Mouse (Mus musculus): ENCODE measurements around the gene Zfp365. TPM values are rescaled to one million over a fixed set of nuclear protein-coding genes. Genes with fewer than 3 reads are reported as not detected.

Gene Zfp365
- polyA plus RNA-seq, 1 experiment from 2014 or later = 1.5 TPM

DNA sequence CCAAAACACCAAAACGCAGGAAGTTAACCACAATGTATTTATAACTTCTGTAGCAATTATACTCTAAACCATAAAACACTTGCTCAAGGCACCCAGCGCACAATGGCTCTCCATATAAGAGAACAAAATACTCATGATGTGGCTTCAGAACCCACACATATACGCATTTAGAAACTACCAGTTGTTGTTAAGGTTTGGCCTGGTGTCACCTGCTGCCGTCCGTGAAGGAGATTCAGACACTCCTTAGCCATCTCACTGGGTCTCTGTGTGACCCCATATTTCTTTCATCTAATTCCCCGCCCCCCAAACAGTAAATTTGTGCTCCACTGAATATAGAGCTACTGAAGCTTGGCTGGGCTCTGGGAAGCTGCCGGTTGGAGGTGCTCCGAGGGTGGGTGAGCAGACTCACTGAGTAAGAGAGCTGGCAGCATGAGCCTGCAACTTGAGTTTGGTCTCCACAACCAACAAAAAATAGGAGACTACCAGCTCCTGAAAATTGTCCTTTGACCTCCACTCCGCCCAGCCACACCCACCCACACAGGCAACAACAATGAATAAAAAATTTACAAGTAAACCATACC lies 14.0 kb downstream of the Zfp365 start:
- Histone ChIP-seq H3K27me3 (ENCODE audit: control insufficient read depth, insufficient read depth, low read length) (no peaks in the 10 kb centered on the region), H3K4me1 (ENCODE audit: control insufficient read depth, insufficient read depth, low read length) (no peaks in the 10 kb centered on the region), H3K36me3 (ENCODE audit: control insufficient read depth, insufficient read depth, low read length) (no peaks in the 10 kb centered on the region), H3K9me3 (ENCODE audit: control insufficient read depth, low read depth, low read length) (no peaks in the 10 kb centered on the region), H3K9ac (replicated peaks; ENCODE audit: low read depth, low read length) (no peak overlapping the region), H3K27ac (ENCODE audit: low read length) (no peak overlapping the region), H3K4me3 (ENCODE audit: low read depth, low read length) (no peak overlapping the region), H3K4me2 (replicated peaks; ENCODE audit: low read depth, low read length) (no peak overlapping the region)
- ATAC-seq (ENCODE audit: insufficient number of reproducible peaks, insufficient read depth, low FRiP score, low read depth) = no peak
- WGBS = 91% methylated on average over 9 of the region's 9 CpGs

GRCm38 (mm10) chr10:67897281-67897680 lies 15.2 kb downstream of the Zfp365 start:
- no peak for ATAC-seq (ENCODE audit: insufficient number of reproducible peaks, insufficient read depth, low FRiP score, low read depth)
- H3K4me1 ChIP-seq (ENCODE audit: control insufficient read depth, insufficient read depth, low read length) = no peaks in the 10 kb centered on the region
- H3K9me3 ChIP-seq (ENCODE audit: control insufficient read depth, low read depth, low read length) = no peaks in the 10 kb centered on the region
- no peaks in the 10 kb centered on the region for H3K27me3 ChIP-seq (ENCODE audit: control insufficient read depth, insufficient read depth, low read length)
- no peaks in the 10 kb centered on the region for H3K36me3 ChIP-seq (ENCODE audit: control insufficient read depth, insufficient read depth, low read length)
- H3K4me2 ChIP-seq (replicated peaks; ENCODE audit: low read depth, low read length) = no peak overlapping the region
- no peak overlapping the region for H3K9ac ChIP-seq (replicated peaks; ENCODE audit: low read depth, low read length)
- no peak overlapping the region for H3K27ac ChIP-seq (ENCODE audit: low read length)
- no peak overlapping the region for H3K4me3 ChIP-seq (ENCODE audit: low read depth, low read length)
- whole genome bisulfite sequencing = 89% methylated on average over 6 of the region's 6 CpGs

GRCm38 (mm10) chr10:67894683-67895082 lies 17.8 kb downstream of the Zfp365 start:
- WGBS = 90% methylated on average over 7 of the region's 7 CpGs
- no peaks in the 10 kb centered on the region for H3K36me3 ChIP-seq (ENCODE audit: control insufficient read depth, insufficient read depth, low read length)
- H3K9ac ChIP-seq (replicated peaks; ENCODE audit: low read depth, low read length) = no peak overlapping the region
- H3K4me1 ChIP-seq (ENCODE audit: control insufficient read depth, insufficient read depth, low read length) = no peaks in the 10 kb centered on the region
- H3K4me3 ChIP-seq (ENCODE audit: low read depth, low read length) = no peak overlapping the region
- H3K27ac ChIP-seq (ENCODE audit: low read length) = no peak overlapping the region
- no peaks in the 10 kb centered on the region for H3K9me3 ChIP-seq (ENCODE audit: control insufficient read depth, low read depth, low read length)
- no peak overlapping the region for H3K4me2 ChIP-seq (replicated peaks; ENCODE audit: low read depth, low read length)
- ATAC-seq (ENCODE audit: insufficient number of reproducible peaks, insufficient read depth, low FRiP score, low read depth) = no peak
- no peaks in the 10 kb centered on the region for H3K27me3 ChIP-seq (ENCODE audit: control insufficient read depth, insufficient read depth, low read length)

- Histone ChIP-seq H3K4me1 (ENCODE audit: control insufficient read depth, insufficient read depth, low read length) (no peaks in the 10 kb centered on the region), H3K4me2 (replicated peaks; ENCODE audit: low read depth, low read length) (no peak overlapping the region), H3K27me3 (ENCODE audit: control insufficient read depth, insufficient read depth, low read length) (no peaks in the 10 kb centered on the region), H3K9ac (replicated peaks; ENCODE audit: low read depth, low read length) (no peak overlapping the region), H3K9me3 (ENCODE audit: control insufficient read depth, low read depth, low read length) (no peaks in the 10 kb centered on the region), H3K36me3 (ENCODE audit: control insufficient read depth, insufficient read depth, low read length) (no peaks in the 10 kb centered on the region), H3K27ac (ENCODE audit: low read length) (no peak overlapping the region), H3K4me3 (ENCODE audit: low read depth, low read length) (no peak overlapping the region)
- no peak for ATAC-seq (ENCODE audit: insufficient number of reproducible peaks, insufficient read depth, low FRiP score, low read depth)
- WGBS = 78% methylated on average over 8 of the region's 8 CpGs
Measured at GRCm38 (mm10) chr10:67894059-67894458, 18.4 kb downstream of the Zfp365 start.

DNA sequence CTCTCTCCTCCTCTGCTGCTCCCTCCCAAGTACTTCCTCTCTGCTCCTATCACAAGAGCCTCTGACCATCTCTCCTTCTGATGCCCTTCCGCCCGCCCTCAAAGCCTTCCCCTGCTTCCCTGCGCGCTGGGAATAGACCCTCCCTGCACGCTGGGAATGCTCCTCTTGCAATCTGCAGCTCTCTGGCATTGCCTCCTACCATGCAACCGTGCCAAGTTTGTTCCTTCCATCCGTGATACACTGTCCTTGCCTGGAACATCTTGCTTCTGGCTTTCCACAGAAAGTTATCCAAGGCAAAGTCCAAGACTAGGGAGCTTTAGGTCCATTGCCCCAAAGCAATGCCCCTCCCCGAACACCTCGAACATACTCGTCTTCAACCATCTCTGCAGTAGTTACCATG lies 19.2 kb downstream of the Zfp365 start:
- WGBS = 89% methylated on average over 10 of the region's 10 CpGs
- ATAC-seq (ENCODE audit: insufficient number of reproducible peaks, insufficient read depth, low FRiP score, low read depth) = no peak
- no peaks in the 10 kb centered on the region for H3K36me3 ChIP-seq (ENCODE audit: control insufficient read depth, insufficient read depth, low read length)

DNA sequence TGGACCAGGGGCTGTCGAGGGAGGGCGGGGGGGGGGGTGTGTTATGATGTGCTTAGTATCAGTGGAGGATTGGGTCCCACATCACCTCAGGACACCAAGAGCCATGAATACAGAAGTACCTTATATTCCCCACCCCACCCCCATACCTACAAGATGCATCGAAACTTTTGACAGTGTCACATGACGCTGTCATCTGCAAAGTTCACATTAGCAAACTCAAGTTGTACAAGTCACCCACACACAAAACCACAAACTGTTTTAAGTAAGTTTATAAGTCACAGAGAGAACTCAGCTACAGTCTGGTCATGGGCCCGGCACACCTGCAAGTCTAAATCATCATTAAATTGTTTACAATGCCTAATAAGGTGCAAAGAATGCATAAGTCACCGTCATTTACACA lies 21.3 kb downstream of the Zfp365 start:
- Histone ChIP-seq H3K27me3 (ENCODE audit: control insufficient read depth, insufficient read depth, low read length) (no peaks in the 10 kb centered on the region), H3K4me2 (replicated peaks; ENCODE audit: low read depth, low read length) (no peak overlapping the region), H3K36me3 (ENCODE audit: control insufficient read depth, insufficient read depth, low read length) (no peaks in the 10 kb centered on the region), H3K4me1 (ENCODE audit: control insufficient read depth, insufficient read depth, low read length) (no peaks in the 10 kb centered on the region), H3K9me3 (ENCODE audit: control insufficient read depth, low read depth, low read length) (no peaks in the 10 kb centered on the region), H3K27ac (ENCODE audit: low read length) (no peak overlapping the region), H3K4me3 (ENCODE audit: low read depth, low read length) (no peak overlapping the region), H3K9ac (replicated peaks; ENCODE audit: low read depth, low read length) (no peak overlapping the region)
- WGBS = 76% methylated on average over 6 of the region's 6 CpGs
- no peak for ATAC-seq (ENCODE audit: insufficient number of reproducible peaks, insufficient read depth, low FRiP score, low read depth)

More for the DNA sequence above, 19.2 kb downstream of the Zfp365 start:
- Histone ChIP-seq H3K4me1 (ENCODE audit: control insufficient read depth, insufficient read depth, low read length) (no peaks in the 10 kb centered on the region), H3K4me3 (ENCODE audit: low read depth, low read length) (no peak overlapping the region), H3K27ac (ENCODE audit: low read length) (no peak overlapping the region), H3K9me3 (ENCODE audit: control insufficient read depth, low read depth, low read length) (no peaks in the 10 kb centered on the region), H3K4me2 (replicated peaks; ENCODE audit: low read depth, low read length) (no peak overlapping the region), H3K9ac (replicated peaks; ENCODE audit: low read depth, low read length) (no peak overlapping the region), H3K27me3 (ENCODE audit: control insufficient read depth, insufficient read depth, low read length) (no peaks in the 10 kb centered on the region)

DNA sequence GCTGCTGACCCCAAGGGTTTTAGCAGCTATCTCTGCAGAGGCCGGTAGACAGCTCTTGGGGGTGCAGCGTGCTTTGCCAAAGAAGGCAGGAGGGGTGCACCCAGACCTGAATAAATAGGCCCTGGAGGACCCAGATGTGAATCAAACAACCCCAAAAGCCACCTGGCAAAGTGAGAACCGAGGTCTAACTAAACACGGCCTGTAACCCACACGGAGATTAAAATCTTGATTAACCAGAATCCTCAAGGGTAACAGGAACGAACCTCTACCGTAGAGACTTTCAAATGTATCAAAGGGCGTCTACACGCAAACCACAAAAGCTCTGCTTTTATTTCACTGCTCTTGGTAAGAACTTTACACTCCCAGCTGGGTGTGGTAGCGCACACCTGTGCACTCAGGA lies 24.5 kb downstream of the Zfp365 start:
- Histone ChIP-seq H3K9ac (replicated peaks; ENCODE audit: low read depth, low read length) (no peak overlapping the region), H3K4me2 (replicated peaks; ENCODE audit: low read depth, low read length) (no peak overlapping the region), H3K27ac (ENCODE audit: low read length) (no peak overlapping the region), H3K4me3 (ENCODE audit: low read depth, low read length) (no peak overlapping the region), H3K36me3 (ENCODE audit: control insufficient read depth, insufficient read depth, low read length) (no peaks in the 10 kb centered on the region), H3K4me1 (ENCODE audit: control insufficient read depth, insufficient read depth, low read length) (no peaks in the 10 kb centered on the region), H3K27me3 (ENCODE audit: control insufficient read depth, insufficient read depth, low read length) (no peaks in the 10 kb centered on the region), H3K9me3 (ENCODE audit: control insufficient read depth, low read depth, low read length) (no peaks in the 10 kb centered on the region)
- no peak for ATAC-seq (ENCODE audit: insufficient number of reproducible peaks, insufficient read depth, low FRiP score, low read depth)
- 93% methylated on average over 10 of the region's 10 CpGs for WGBS

GRCm38 (mm10) chr10:67880692-67881091 lies 31.8 kb downstream of the Zfp365 start:
- H3K9ac ChIP-seq (replicated peaks; ENCODE audit: low read depth, low read length) = no peak overlapping the region
- H3K27me3 ChIP-seq (ENCODE audit: control insufficient read depth, insufficient read depth, low read length) = no peaks in the 10 kb centered on the region
- WGBS = 65% methylated on average over 4 of the region's 4 CpGs
- no peak overlapping the region for H3K4me2 ChIP-seq (replicated peaks; ENCODE audit: low read depth, low read length)
- no peaks in the 10 kb centered on the region for H3K9me3 ChIP-seq (ENCODE audit: control insufficient read depth, low read depth, low read length)
- H3K4me3 ChIP-seq (ENCODE audit: low read depth, low read length) = no peak overlapping the region
- H3K36me3 ChIP-seq (ENCODE audit: control insufficient read depth, insufficient read depth, low read length) = no peaks in the 10 kb centered on the region
- ATAC-seq (ENCODE audit: insufficient number of reproducible peaks, insufficient read depth, low FRiP score, low read depth) = no peak
- H3K4me1 ChIP-seq (ENCODE audit: control insufficient read depth, insufficient read depth, low read length) = no peaks in the 10 kb centered on the region
- H3K27ac ChIP-seq (ENCODE audit: low read length) = no peak overlapping the region

DNA sequence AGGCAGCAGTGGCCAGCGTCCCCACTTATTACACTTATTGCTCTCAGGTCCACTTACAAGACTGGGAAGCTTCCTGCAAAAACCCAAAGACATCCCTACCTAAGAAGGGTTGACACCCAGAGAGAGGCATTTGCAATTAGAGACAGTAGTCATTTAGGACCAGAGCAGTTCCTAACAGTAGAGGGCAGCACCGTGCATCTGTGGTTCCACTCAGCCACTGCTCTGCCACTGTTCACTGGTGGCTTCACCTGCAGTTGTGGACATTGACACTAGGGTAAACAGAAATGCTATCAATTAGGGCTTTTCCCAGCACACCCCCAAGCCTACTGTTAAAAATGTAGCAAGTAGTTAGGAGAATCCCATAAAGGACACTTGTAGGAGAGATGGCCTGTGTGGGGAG lies 40.7 kb downstream of the Zfp365 start:
- Histone ChIP-seq H3K9ac (replicated peaks; ENCODE audit: low read depth, low read length) (no peak overlapping the region), H3K27ac (ENCODE audit: low read length) (no peak overlapping the region), H3K36me3 (ENCODE audit: control insufficient read depth, insufficient read depth, low read length) (no peaks in the 10 kb centered on the region), H3K4me2 (replicated peaks; ENCODE audit: low read depth, low read length) (no peak overlapping the region), H3K4me1 (ENCODE audit: control insufficient read depth, insufficient read depth, low read length) (no peaks in the 10 kb centered on the region), H3K27me3 (ENCODE audit: control insufficient read depth, insufficient read depth, low read length) (no peaks in the 10 kb centered on the region), H3K4me3 (ENCODE audit: low read depth, low read length) (no peak overlapping the region), H3K9me3 (ENCODE audit: control insufficient read depth, low read depth, low read length) (no peaks in the 10 kb centered on the region)
- 19% methylated on average over 2 of the region's 2 CpGs for WGBS
- 0 out of 2 replicates have a peak, but pooled peaks have one; percentile 28 for ATAC-seq (ENCODE audit: insufficient number of reproducible peaks, insufficient read depth, low FRiP score, low read depth)
